In genomic region chr3:133809007-133809552, GRCm38 (mm10) we compare ENCODE assay signal across 1 mouse cellular context.
TF ChIP-seq lines count a peak whose summit lies in the region.

No protein-coding gene starts in this region.

TF ChIP-seq in CH12.LX, 34 proteins besides CTCF, POLR2A, EP300 and RAD21 (continued from another document):
- TF ChIP-seq ZNF384 (IDR thresholded peaks at IDR 0.05; ENCODE audit: low read depth, low read length), result peak; percentile 67
- 0 out of 2 replicates have a peak, but pooled peaks have one; percentile 40 for TF ChIP-seq MAFK (IDR thresholded peaks at IDR 0.05; ENCODE audit: insufficient replicate concordance, low read length)
- TF ChIP-seq MEF2A (IDR thresholded peaks at IDR 0.05; ENCODE audit: borderline replicate concordance, low read depth, low read length), result peak; percentile 84
